Mouse (Mus musculus): ENCODE results near the gene Gm11099. TPM values are rescaled to one million over a fixed set of nuclear protein-coding genes. Genes with fewer than 3 reads are reported as not detected.

The Gm11099 gene
- not detected in 2 replicates for polyA plus RNA-seq (2015; fragmentation: Nextera tagmentation; extraction: Ambion mirVana)

- no peak for ATAC-seq (replicated peaks; ENCODE audit: extremely low read depth, insufficient read depth, low FRiP score)
- Histone ChIP-seq H3K9ac (ENCODE audit: low read length) (no peak within 1 kb of the TSS), H3K4me1 (ENCODE audit: control insufficient read depth, insufficient read depth, low read length) (no peaks in the 10 kb centered on the region), H3K4me2 (ENCODE audit: low read depth, low read length) (no peak within 1 kb of the TSS), H3K27me3 (ENCODE audit: control insufficient read depth, insufficient read depth, low read length) (no peaks in the 10 kb centered on the region), H3K27ac (ENCODE audit: low read length) (no peak within 1 kb of the TSS), H3K9me3 (replicated peaks; ENCODE audit: control insufficient read depth, low read length) (no peaks in the 10 kb centered on the region), H3K4me3 (ENCODE audit: low read length) (no peak within 1 kb of the TSS), H3K36me3 (ENCODE audit: control insufficient read depth, insufficient read depth) (no peaks in the 10 kb centered on the region)
- WGBS = 85% methylated on average over 5 of the region's 5 CpGs
Observed at GRCm38 (mm10) chr2:58859134-58859533, at the start of gene Gm11099. Gene Gm11099, plus strand, starts transcription at chr2:58859434.

GRCm38 (mm10) chr2:58812941-58813340, 46.3 kb upstream of the Gm11099 start:
- H3K36me3 ChIP-seq (ENCODE audit: control insufficient read depth, insufficient read depth) = no peaks in the 10 kb centered on the region
- ATAC-seq (replicated peaks; ENCODE audit: extremely low read depth, insufficient read depth, low FRiP score) = no peak
- H3K4me2 ChIP-seq (ENCODE audit: low read depth, low read length) = no peak overlapping the region
- WGBS = 57% methylated on average over 2 of the region's 2 CpGs
- H3K4me3 ChIP-seq (ENCODE audit: low read length) = no peak overlapping the region
- H3K27me3 ChIP-seq (ENCODE audit: control insufficient read depth, insufficient read depth, low read length) = no peaks in the 10 kb centered on the region
- no peaks in the 10 kb centered on the region for H3K4me1 ChIP-seq (ENCODE audit: control insufficient read depth, insufficient read depth, low read length)
- no peak overlapping the region for H3K27ac ChIP-seq (ENCODE audit: low read length)
- no peak overlapping the region for H3K9ac ChIP-seq (ENCODE audit: low read length)
- H3K9me3 ChIP-seq (replicated peaks; ENCODE audit: control insufficient read depth, low read length) = no peaks in the 10 kb centered on the region

GRCm38 (mm10) chr2:58828910-58829600, 30.2 kb upstream of the Gm11099 start:
- H3K9ac ChIP-seq (ENCODE audit: low read length) = no peak overlapping the region
- H3K4me2 ChIP-seq (ENCODE audit: low read depth, low read length) = no peak overlapping the region
- peak overlapping the region; percentile 55 for H3K27ac ChIP-seq (ENCODE audit: low read length)
- peak; percentile 41; the same call in 1 of the 2 replicates for ATAC-seq (replicated peaks; ENCODE audit: extremely low read depth, insufficient read depth, low FRiP score)
- no peaks in the 10 kb centered on the region for H3K36me3 ChIP-seq (ENCODE audit: control insufficient read depth, insufficient read depth)
- no peaks in the 10 kb centered on the region for H3K27me3 ChIP-seq (ENCODE audit: control insufficient read depth, insufficient read depth, low read length)
- WGBS = 53% methylated on average over 3 of the region's 3 CpGs
- H3K9me3 ChIP-seq (replicated peaks; ENCODE audit: control insufficient read depth, low read length) = no peaks in the 10 kb centered on the region
- no peaks in the 10 kb centered on the region for H3K4me1 ChIP-seq (ENCODE audit: control insufficient read depth, insufficient read depth, low read length)
- H3K4me3 ChIP-seq (ENCODE audit: low read length) = no peak overlapping the region

- 0 out of 2 replicates have a peak overlapping the region, but pooled peaks have one; percentile 11 for H3K4me2 ChIP-seq (ENCODE audit: low read depth, low read length)
- WGBS = 46% methylated on average over 7 of the region's 7 CpGs
- H3K27me3 ChIP-seq (ENCODE audit: control insufficient read depth, insufficient read depth, low read length) = no peaks in the 10 kb centered on the region
- no peaks in the 10 kb centered on the region for H3K9me3 ChIP-seq (replicated peaks; ENCODE audit: control insufficient read depth, low read length)
- H3K9ac ChIP-seq (ENCODE audit: low read length) = no peak overlapping the region
- no peak overlapping the region for H3K27ac ChIP-seq (ENCODE audit: low read length)
- no peaks in the 10 kb centered on the region for H3K4me1 ChIP-seq (ENCODE audit: control insufficient read depth, insufficient read depth, low read length)
- no peak overlapping the region for H3K4me3 ChIP-seq (ENCODE audit: low read length)
- ATAC-seq (replicated peaks; ENCODE audit: extremely low read depth, insufficient read depth, low FRiP score) = 0 out of 2 replicates have a peak, but pooled peaks have one; percentile 18
- no peaks in the 10 kb centered on the region for H3K36me3 ChIP-seq (ENCODE audit: control insufficient read depth, insufficient read depth)
Observed at GRCm38 (mm10) chr2:58829981-58830742, 29.1 kb upstream of the Gm11099 start.

GRCm38 (mm10) chr2:58832253-58832980, 26.8 kb upstream of the Gm11099 start:
- no peak overlapping the region for H3K4me2 ChIP-seq (ENCODE audit: low read depth, low read length)
- ATAC-seq (replicated peaks; ENCODE audit: extremely low read depth, insufficient read depth, low FRiP score) = no peak
- no peaks in the 10 kb centered on the region for H3K27me3 ChIP-seq (ENCODE audit: control insufficient read depth, insufficient read depth, low read length)
- H3K27ac ChIP-seq (ENCODE audit: low read length) = no peak overlapping the region
- 89% methylated on average over 20 of the region's 20 CpGs for WGBS
- no peaks in the 10 kb centered on the region for H3K36me3 ChIP-seq (ENCODE audit: control insufficient read depth, insufficient read depth)
- no peaks in the 10 kb centered on the region for H3K4me1 ChIP-seq (ENCODE audit: control insufficient read depth, insufficient read depth, low read length)
- H3K9me3 ChIP-seq (replicated peaks; ENCODE audit: control insufficient read depth, low read length) = no peaks in the 10 kb centered on the region
- no peak overlapping the region for H3K4me3 ChIP-seq (ENCODE audit: low read length)
- no peak overlapping the region for H3K9ac ChIP-seq (ENCODE audit: low read length)

GRCm38 (mm10) chr2:58841021-58841420, 18.2 kb upstream of the Gm11099 start:
- 83% methylated on average over 3 of the region's 3 CpGs for WGBS
- Histone ChIP-seq H3K4me2 (ENCODE audit: low read depth, low read length) (no peak overlapping the region), H3K9ac (ENCODE audit: low read length) (no peak overlapping the region), H3K4me3 (ENCODE audit: low read length) (no peak overlapping the region), H3K27ac (ENCODE audit: low read length) (no peak overlapping the region), H3K36me3 (ENCODE audit: control insufficient read depth, insufficient read depth) (no peaks in the 10 kb centered on the region), H3K4me1 (ENCODE audit: control insufficient read depth, insufficient read depth, low read length) (no peaks in the 10 kb centered on the region), H3K9me3 (replicated peaks; ENCODE audit: control insufficient read depth, low read length) (peaks cover 4% of the 10 kb centered on the region; the same call in 1 of the 2 replicates), H3K27me3 (ENCODE audit: control insufficient read depth, insufficient read depth, low read length) (no peaks in the 10 kb centered on the region)
- ATAC-seq (replicated peaks; ENCODE audit: extremely low read depth, insufficient read depth, low FRiP score) = no peak

GRCm38 (mm10) chr2:58842443-58842842, 16.8 kb upstream of the Gm11099 start:
- ATAC-seq (replicated peaks; ENCODE audit: extremely low read depth, insufficient read depth, low FRiP score) = no peak
- Histone ChIP-seq H3K4me3 (ENCODE audit: low read length) (no peak overlapping the region), H3K27me3 (ENCODE audit: control insufficient read depth, insufficient read depth, low read length) (no peaks in the 10 kb centered on the region), H3K4me1 (ENCODE audit: control insufficient read depth, insufficient read depth, low read length) (no peaks in the 10 kb centered on the region), H3K4me2 (ENCODE audit: low read depth, low read length) (no peak overlapping the region), H3K27ac (ENCODE audit: low read length) (no peak overlapping the region), H3K9ac (ENCODE audit: low read length) (no peak overlapping the region), H3K9me3 (replicated peaks; ENCODE audit: control insufficient read depth, low read length) (peaks cover 4% of the 10 kb centered on the region; the same call in 1 of the 2 replicates), H3K36me3 (ENCODE audit: control insufficient read depth, insufficient read depth) (no peaks in the 10 kb centered on the region)
- 76% methylated on average over 4 of the region's 4 CpGs for WGBS

- Histone ChIP-seq H3K4me2 (ENCODE audit: low read depth, low read length) (no peak overlapping the region), H3K9me3 (replicated peaks; ENCODE audit: control insufficient read depth, low read length) (peaks cover 4% of the 10 kb centered on the region; the same call in 1 of the 2 replicates), H3K27me3 (ENCODE audit: control insufficient read depth, insufficient read depth, low read length) (no peaks in the 10 kb centered on the region), H3K4me3 (ENCODE audit: low read length) (no peak overlapping the region), H3K9ac (ENCODE audit: low read length) (no peak overlapping the region), H3K36me3 (ENCODE audit: control insufficient read depth, insufficient read depth) (no peaks in the 10 kb centered on the region), H3K4me1 (ENCODE audit: control insufficient read depth, insufficient read depth, low read length) (no peaks in the 10 kb centered on the region), H3K27ac (ENCODE audit: low read length) (no peak overlapping the region)
- 36% methylated on average over 10 of the region's 10 CpGs for WGBS
- no peak for ATAC-seq (replicated peaks; ENCODE audit: extremely low read depth, insufficient read depth, low FRiP score)
Observed at GRCm38 (mm10) chr2:58844499-58844898, 14.7 kb upstream of the Gm11099 start.

All from heart, embryonic 16.5 days (tissue).